Mouse (Mus musculus): ENCODE measurements at regions not wholly inside any gene's neighbourhood (a gene's known extent, or its start where the extent isn't known, plus 50 kb on each side); places are given as distances from the start of the nearest gene placed in this dataset.

GRCm38 (mm10) chr2:64582258-64582657 is 442.5 kb downstream of the Grb14 start:
- no peak for TF ChIP-seq EP300 (optimal IDR thresholded peaks at IDR 0.05)
- no peak for TF ChIP-seq CTCF (IDR thresholded peaks at IDR 0.05; ENCODE audit: low read depth)
